Mouse (Mus musculus): Measurements from ENCODE around the gene Atp6v1d. TPM values are rescaled to one million over a fixed set of nuclear protein-coding genes. Genes with fewer than 3 reads are reported as not detected.
A peak's percentile ranks its signal among the peaks of the same experiment; 100 is the strongest.

Gene Atp6v1d
- polyA plus RNA-seq, 1 experiment from 2014 or later = 67.1 TPM

- H3K4me1 ChIP-seq = peaks cover 2% of the 10 kb centered on the region
- WGBS = 87% methylated on average over 1 of the region's 1 CpGs
- H3K9ac ChIP-seq = no peak overlapping the region
- H3K9me3 ChIP-seq = no peaks in the 10 kb centered on the region
- H3K27me3 ChIP-seq = no peaks in the 10 kb centered on the region
- H3K4me3 ChIP-seq = no peak overlapping the region
- H3K36me3 ChIP-seq = peaks cover 43% of the 10 kb centered on the region
- no peak overlapping the region for H3K27ac ChIP-seq
- no peak for ATAC-seq (ENCODE audit: insufficient number of reproducible peaks, insufficient read depth, low FRiP score, low TSS enrichment, low read depth)
- no peak overlapping the region for H3K4me2 ChIP-seq
These were observed 6.7 kb upstream of the Atp6v1d start for GRCm38 (mm10) chr12:78868115-78868514.

DNA sequence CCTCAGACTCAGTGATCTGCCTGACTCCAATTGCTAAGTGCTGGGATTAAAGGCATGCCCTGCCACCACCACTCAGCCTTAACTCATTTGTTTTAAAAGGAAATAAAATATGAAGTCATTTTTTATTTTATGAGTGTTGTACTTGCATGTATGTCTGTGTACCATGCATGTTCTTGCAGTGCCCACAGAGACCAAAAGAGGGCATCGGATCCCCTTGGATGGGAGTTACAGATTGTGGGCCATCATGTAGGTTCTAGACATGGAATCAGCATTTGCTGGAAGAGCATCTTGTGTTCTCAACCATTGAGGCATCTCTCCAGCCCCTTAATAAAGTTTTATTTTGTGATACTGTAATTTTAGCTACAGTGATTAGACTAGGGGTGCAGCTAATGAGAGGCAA, 4.0 kb upstream of the Atp6v1d start:
- no peak for ATAC-seq (ENCODE audit: insufficient number of reproducible peaks, insufficient read depth, low FRiP score, low TSS enrichment, low read depth)
- H3K36me3 ChIP-seq = peaks cover 32% of the 10 kb centered on the region
- no peaks in the 10 kb centered on the region for H3K27me3 ChIP-seq
- H3K27ac ChIP-seq = no peak overlapping the region
- no peak overlapping the region for H3K9ac ChIP-seq
- WGBS = 100% methylated on average over 1 of the region's 1 CpGs
- peaks cover 10% of the 10 kb centered on the region for H3K4me1 ChIP-seq
- H3K9me3 ChIP-seq = no peaks in the 10 kb centered on the region
- no peak overlapping the region for H3K4me2 ChIP-seq
- no peak overlapping the region for H3K4me3 ChIP-seq

DNA sequence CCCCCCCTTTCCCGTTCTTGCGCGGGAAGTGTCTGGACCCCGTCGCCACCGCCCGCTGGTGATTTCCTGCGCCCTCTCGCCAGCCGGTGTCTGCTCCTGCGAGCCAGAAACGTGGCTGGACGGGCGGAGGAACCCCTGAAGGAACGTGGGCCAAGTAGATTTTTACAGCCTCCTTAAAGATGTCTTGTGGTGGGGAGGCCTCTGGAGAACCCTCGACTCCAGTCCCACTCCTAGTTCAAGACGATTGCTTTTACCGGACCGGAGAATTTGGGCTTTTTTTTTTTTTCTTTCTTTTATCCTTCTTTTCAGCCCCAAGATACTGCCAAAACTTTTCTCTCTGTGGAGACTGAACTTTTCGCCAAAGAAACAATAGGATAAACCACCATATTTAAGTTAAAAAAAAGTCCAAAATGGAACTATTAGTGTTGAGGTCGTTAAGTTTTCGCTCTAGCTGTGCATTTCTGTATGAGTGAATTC, 854 bp upstream of the Atp6v1d start:
- no peak for ATAC-seq (ENCODE audit: insufficient number of reproducible peaks, insufficient read depth, low FRiP score, low TSS enrichment, low read depth)
- Histone ChIP-seq H3K4me3 (peak overlapping the region; percentile 64), H3K9ac (peak overlapping the region; percentile 90), H3K4me1 (peaks cover 21% of the 10 kb centered on the region), H3K4me2 (peak overlapping the region; percentile 78), H3K9me3 (no peaks in the 10 kb centered on the region), H3K27ac (peak overlapping the region; percentile 87), H3K36me3 (peaks cover 11% of the 10 kb centered on the region; the same call in 1 of the 2 replicates), H3K27me3 (no peaks in the 10 kb centered on the region)
- under 1% methylated on average over 22 of the region's 22 CpGs for WGBS

- Histone ChIP-seq H3K9me3 (no peaks in the 10 kb centered on the region), H3K27ac (peak overlapping the region; percentile 55), H3K9ac (peak overlapping the region; percentile 79), H3K36me3 (peaks cover 12% of the 10 kb centered on the region), H3K4me1 (peaks cover 21% of the 10 kb centered on the region), H3K4me2 (peak overlapping the region; percentile 92), H3K27me3 (no peaks in the 10 kb centered on the region), H3K4me3 (peak overlapping the region; percentile 64)
- peak; percentile 12 for ATAC-seq (ENCODE audit: insufficient number of reproducible peaks, insufficient read depth, low FRiP score, low TSS enrichment, low read depth)
- under 1% methylated on average over 30 of the region's 30 CpGs for WGBS
These were observed 430 bp downstream of the Atp6v1d start for GRCm38 (mm10) chr12:78860921-78861495.

DNA sequence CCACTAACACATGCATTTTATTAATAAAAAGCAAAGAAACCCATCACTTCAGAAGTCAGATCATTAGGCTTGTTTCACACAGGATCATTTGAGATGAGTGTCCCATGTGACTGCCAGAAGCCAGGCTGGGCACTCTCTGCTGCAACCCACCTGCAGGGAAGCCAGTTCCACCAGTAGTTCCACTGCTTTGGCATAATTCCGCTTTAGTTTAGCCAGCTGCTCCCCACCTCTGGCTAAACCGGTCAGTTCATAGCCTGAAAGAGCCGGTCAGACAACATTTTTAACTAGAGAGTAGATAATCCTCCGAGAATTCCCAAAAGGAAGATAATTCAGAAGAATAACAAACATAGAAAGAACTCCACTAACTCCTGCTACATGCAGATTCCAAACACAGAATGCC, 13.2 kb downstream of the Atp6v1d start:
- Histone ChIP-seq H3K4me1 (no peaks in the 10 kb centered on the region), H3K27me3 (no peaks in the 10 kb centered on the region), H3K9ac (no peak overlapping the region), H3K9me3 (no peaks in the 10 kb centered on the region), H3K4me3 (no peak overlapping the region), H3K36me3 (peaks cover 53% of the 10 kb centered on the region), H3K4me2 (no peak overlapping the region), H3K27ac (no peak overlapping the region)
- ATAC-seq (ENCODE audit: insufficient number of reproducible peaks, insufficient read depth, low FRiP score, low TSS enrichment, low read depth) = no peak
- WGBS = 79% methylated on average over 4 of the region's 4 CpGs

GRCm38 (mm10) chr12:78842429-78842828, 19.0 kb downstream of the Atp6v1d start:
- Histone ChIP-seq H3K4me3 (no peak overlapping the region), H3K9ac (no peak overlapping the region), H3K36me3 (peaks cover 57% of the 10 kb centered on the region), H3K27ac (no peak overlapping the region), H3K4me1 (no peaks in the 10 kb centered on the region), H3K4me2 (no peak overlapping the region), H3K27me3 (no peaks in the 10 kb centered on the region), H3K9me3 (no peaks in the 10 kb centered on the region)
- no peak for ATAC-seq (ENCODE audit: insufficient number of reproducible peaks, insufficient read depth, low FRiP score, low TSS enrichment, low read depth)
- 85% methylated on average over 1 of the region's 1 CpGs for WGBS

- Histone ChIP-seq H3K36me3 (peaks cover 64% of the 10 kb centered on the region), H3K27me3 (no peaks in the 10 kb centered on the region), H3K4me1 (no peaks in the 10 kb centered on the region), H3K4me3 (no peak overlapping the region), H3K4me2 (no peak overlapping the region), H3K27ac (no peak overlapping the region), H3K9me3 (no peaks in the 10 kb centered on the region), H3K9ac (no peak overlapping the region)
- ATAC-seq (ENCODE audit: insufficient number of reproducible peaks, insufficient read depth, low FRiP score, low TSS enrichment, low read depth) = no peak
- 82% methylated on average over 4 of the region's 4 CpGs for WGBS
These were observed 21.5 kb downstream of the Atp6v1d start for GRCm38 (mm10) chr12:78839906-78840305.

- peaks cover 44% of the 10 kb centered on the region for H3K36me3 ChIP-seq
- 89% methylated on average over 2 of the region's 2 CpGs for WGBS
These were observed 26.9 kb downstream of the Atp6v1d start for GRCm38 (mm10) chr12:78834496-78834895.

GRCm38 (mm10) chr12:78814437-78814836, 47.0 kb downstream of the Atp6v1d start:
- no peak for ATAC-seq (ENCODE audit: insufficient number of reproducible peaks, insufficient read depth, low FRiP score, low TSS enrichment, low read depth)
- H3K9me3 ChIP-seq = no peaks in the 10 kb centered on the region
- peaks cover 5% of the 10 kb centered on the region; the same call in 1 of the 2 replicates for H3K36me3 ChIP-seq
- no peaks in the 10 kb centered on the region for H3K27me3 ChIP-seq
- H3K27ac ChIP-seq = no peak overlapping the region
- no peaks in the 10 kb centered on the region for H3K4me1 ChIP-seq
- no peak overlapping the region for H3K4me3 ChIP-seq
- H3K4me2 ChIP-seq = no peak overlapping the region
- H3K9ac ChIP-seq = no peak overlapping the region

More at GRCm38 (mm10) chr12:78834496-78834895, 26.9 kb downstream of the Atp6v1d start:
- no peak for ATAC-seq (ENCODE audit: insufficient number of reproducible peaks, insufficient read depth, low FRiP score, low TSS enrichment, low read depth)
- no peaks in the 10 kb centered on the region for H3K9me3 ChIP-seq
- no peak overlapping the region for H3K27ac ChIP-seq
- no peak overlapping the region for H3K9ac ChIP-seq
- H3K4me3 ChIP-seq = no peak overlapping the region
- H3K4me1 ChIP-seq = no peaks in the 10 kb centered on the region
- no peak overlapping the region for H3K4me2 ChIP-seq
- H3K27me3 ChIP-seq = no peaks in the 10 kb centered on the region

- no peaks in the 10 kb centered on the region for H3K27me3 ChIP-seq
- no peak overlapping the region for H3K4me2 ChIP-seq
- peaks cover 24% of the 10 kb centered on the region for H3K36me3 ChIP-seq
- no peaks in the 10 kb centered on the region for H3K4me1 ChIP-seq
- no peak overlapping the region for H3K4me3 ChIP-seq
- ATAC-seq (ENCODE audit: insufficient number of reproducible peaks, insufficient read depth, low FRiP score, low TSS enrichment, low read depth) = no peak
- H3K9me3 ChIP-seq = no peaks in the 10 kb centered on the region
- no peak overlapping the region for H3K9ac ChIP-seq
- no peak overlapping the region for H3K27ac ChIP-seq
These were observed 59.6 kb downstream of the Atp6v1d start for GRCm38 (mm10) chr12:78801836-78802235.

DNA sequence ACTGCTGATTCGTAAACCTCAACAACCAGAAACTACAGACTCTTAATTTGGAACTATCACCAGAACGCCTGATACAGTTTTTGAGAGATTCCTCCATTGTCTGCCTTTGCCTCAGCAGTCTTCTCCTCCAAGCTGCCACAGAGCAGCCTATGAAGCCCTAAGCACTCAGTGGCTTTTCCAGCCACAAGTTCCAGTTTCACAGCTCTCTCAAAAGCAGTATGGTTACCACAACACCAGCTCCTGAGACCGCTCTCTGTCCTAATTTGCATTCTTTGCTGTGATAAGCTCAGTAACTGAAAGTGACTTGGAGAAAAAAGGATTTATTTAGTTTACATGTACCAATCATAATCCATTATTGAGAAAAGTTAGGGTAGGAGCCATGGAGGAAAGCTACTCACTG, 61.4 kb downstream of the Atp6v1d start:
- 87% methylated on average over 3 of the region's 3 CpGs for WGBS
- Histone ChIP-seq H3K4me2 (no peak overlapping the region), H3K36me3 (peaks cover 24% of the 10 kb centered on the region), H3K9ac (no peak overlapping the region), H3K9me3 (no peaks in the 10 kb centered on the region), H3K27me3 (no peaks in the 10 kb centered on the region), H3K27ac (no peak overlapping the region), H3K4me1 (no peaks in the 10 kb centered on the region), H3K4me3 (no peak overlapping the region)
- ATAC-seq (ENCODE audit: insufficient number of reproducible peaks, insufficient read depth, low FRiP score, low TSS enrichment, low read depth) = no peak

DNA sequence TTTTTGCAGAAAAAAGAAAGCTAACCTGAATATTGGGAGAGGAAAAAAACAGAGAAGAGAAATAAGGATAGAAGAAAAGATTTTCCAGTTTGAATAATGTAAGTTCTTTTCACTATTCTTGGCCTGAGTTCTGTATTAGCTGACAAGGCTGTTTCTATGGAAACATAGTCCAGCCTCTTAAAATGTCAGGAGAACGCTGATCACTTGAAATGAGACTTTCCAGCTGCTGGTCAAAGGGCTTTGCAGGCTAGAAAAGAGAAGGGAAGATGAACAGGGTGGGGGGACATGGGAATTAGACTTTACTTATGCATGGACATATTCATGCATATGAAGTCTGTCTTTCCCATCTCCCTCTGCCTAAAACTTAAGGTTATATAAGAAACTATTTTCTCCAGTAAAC, 67.2 kb downstream of the Atp6v1d start:
- no peak for ATAC-seq (ENCODE audit: insufficient number of reproducible peaks, insufficient read depth, low FRiP score, low TSS enrichment, low read depth)
- Histone ChIP-seq H3K4me2 (no peak overlapping the region), H3K36me3 (peaks cover 18% of the 10 kb centered on the region), H3K9ac (no peak overlapping the region), H3K4me1 (no peaks in the 10 kb centered on the region), H3K27ac (no peak overlapping the region), H3K27me3 (no peaks in the 10 kb centered on the region), H3K9me3 (no peaks in the 10 kb centered on the region), H3K4me3 (no peak overlapping the region)
- 38% methylated on average over 1 of the region's 1 CpGs for WGBS

Data from embryonic facial prominence, embryonic 13.5 days (tissue).